Mouse (Mus musculus) forebrain, embryonic 15.5 days (tissue): ENCODE results near the gene Galnt12. TPM values are rescaled to one million over a fixed set of nuclear protein-coding genes. Genes with fewer than 3 reads are reported as not detected.
"Not testable (repeated sequence)": the region's sequence is repeated elsewhere in the genome, so short reads cannot be mapped to it uniquely, and the experiment has no call there.

Experiments
- ATAC-seq: fragments of 200-750 bp; cut with Nextera tagmentation; replicated peaks from 2 replicates; pipeline ENCODE4 v1.8.0; 2017; ENCODE audit warnings: mild to moderate bottlenecking, moderate TSS enrichment, moderate library complexity
- H3K27ac ChIP-seq: fragments of 300-500 bp; sonication (generic); replicated peaks from 2 replicates; pipeline ENCODE4 v1.5.1; 2015; ENCODE audit warnings: mild to moderate bottlenecking, inconsistent platforms
- H3K27me3 ChIP-seq: fragments of 300-500 bp; sonication (generic); 2 replicates; pipeline ENCODE4 v1.6.1; 2015; ENCODE audit warnings: inconsistent platforms
- H3K36me3 ChIP-seq: fragments of 300-500 bp; sonication (generic); 2 replicates; pipeline ENCODE4 v1.6.1; 2015; ENCODE audit warnings: mild to moderate bottlenecking, inconsistent platforms
- H3K4me1 ChIP-seq: fragments of 300-500 bp; sonication (generic); 2 replicates; pipeline ENCODE4 v1.6.1; 2015; ENCODE audit warnings: inconsistent platforms
- H3K4me2 ChIP-seq: fragments of 300-500 bp; sonication (generic); replicated peaks from 2 replicates; pipeline ENCODE4 v1.6.1; 2015; ENCODE audit warnings: mild to moderate bottlenecking, inconsistent platforms
- H3K4me3 ChIP-seq: fragments of 300-500 bp; sonication (generic); 2 replicates; pipeline ENCODE4 v1.5.1; 2015; ENCODE audit warnings: mild to moderate bottlenecking, inconsistent platforms
- H3K9ac ChIP-seq: fragments of 300-500 bp; sonication (generic); replicated peaks from 2 replicates; pipeline ENCODE4 v1.6.1; 2015; ENCODE audit warnings: mild to moderate bottlenecking, inconsistent platforms
- H3K9me3 ChIP-seq: fragments of 300-500 bp; sonication (generic); 2 replicates; pipeline ENCODE4 v1.6.1; 2016; ENCODE audit warnings: inconsistent platforms
- WGBS: fragments of 180-500 bp; shearing (Covaris S2); methylation state at CpG from one replicate; pipeline ENCODE4 v1.1.7; 2015; ENCODE audit warnings: mixed read lengths; 5-methylcytosine and 5-hydroxymethylcytosine counted together
- polyA plus RNA-seq: library from polyadenylated mRNA; unstranded; fragments of >200 nt; fragmentation: Nextera tagmentation; extraction: Ambion mirVana; gene quantifications from 2 replicates; pipeline ENCODE4 v1.2.1, GENCODE M21; 2015

Galnt12 gene
- 1.2 and 1.3 TPM in 2 replicates for polyA plus RNA-seq

DNA sequence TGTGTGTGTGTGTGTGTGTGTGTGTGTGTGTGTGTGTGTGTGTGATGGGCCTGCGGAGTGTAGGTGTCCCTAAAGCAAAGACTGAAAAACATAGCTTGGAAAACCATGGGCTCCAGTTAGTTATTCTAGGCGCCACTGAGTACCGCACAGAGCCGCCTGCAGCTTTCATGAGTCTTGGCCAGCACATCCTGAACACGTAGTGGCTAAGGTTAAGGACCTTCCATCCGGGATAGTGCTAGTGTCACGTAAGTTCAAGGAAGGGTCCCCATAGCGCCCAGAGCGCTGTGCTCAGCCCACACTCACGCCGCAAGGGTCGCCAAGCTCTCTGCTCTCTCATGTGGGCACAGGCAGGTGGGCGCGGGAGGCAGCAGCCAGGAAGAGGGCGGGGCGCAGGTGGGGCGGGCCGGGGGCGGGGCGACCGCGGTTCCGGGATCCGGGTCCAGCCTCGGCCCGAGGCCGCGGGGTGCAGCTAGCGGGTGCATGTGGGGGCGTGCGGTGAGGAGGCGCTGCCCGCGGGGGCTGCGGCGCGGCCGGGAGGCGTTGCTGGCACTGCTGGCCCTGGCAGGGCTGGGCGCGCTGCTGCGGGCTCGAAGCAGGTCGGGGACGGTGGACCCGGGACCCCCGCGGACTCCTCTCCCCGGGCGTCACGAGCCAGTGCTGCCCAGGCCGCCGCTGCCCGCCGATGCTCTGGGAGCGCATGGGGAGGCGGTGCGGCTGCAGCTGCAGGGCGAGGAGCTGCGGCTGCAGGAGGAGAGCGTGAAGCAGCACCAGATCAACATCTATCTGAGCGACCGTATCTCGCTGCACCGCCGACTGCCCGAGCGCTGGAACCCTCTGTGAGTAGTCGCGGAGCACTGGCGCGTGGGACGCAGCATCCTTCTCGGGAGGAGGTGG is at the start of gene Galnt12:
TSS of gene Galnt12 (plus strand) at position 417 of the 894 bp plus-strand sequence.
- Histone ChIP-seq H3K4me2 (peak within 1 kb of the TSS; percentile 99), H3K36me3 (no peaks in the 10 kb centered on the region), H3K4me3 (peak within 1 kb of the TSS; percentile 71), H3K4me1 (peaks cover 13% of the 10 kb centered on the region), H3K9ac (peak within 1 kb of the TSS; percentile 65), H3K9me3 (no peaks in the 10 kb centered on the region), H3K27ac (no peak within 1 kb of the TSS), H3K27me3 (peaks cover 30% of the 10 kb centered on the region)
- WGBS = 1% methylated on average over 62 of the region's 74 CpGs
- peak; percentile 79 for ATAC-seq

DNA sequence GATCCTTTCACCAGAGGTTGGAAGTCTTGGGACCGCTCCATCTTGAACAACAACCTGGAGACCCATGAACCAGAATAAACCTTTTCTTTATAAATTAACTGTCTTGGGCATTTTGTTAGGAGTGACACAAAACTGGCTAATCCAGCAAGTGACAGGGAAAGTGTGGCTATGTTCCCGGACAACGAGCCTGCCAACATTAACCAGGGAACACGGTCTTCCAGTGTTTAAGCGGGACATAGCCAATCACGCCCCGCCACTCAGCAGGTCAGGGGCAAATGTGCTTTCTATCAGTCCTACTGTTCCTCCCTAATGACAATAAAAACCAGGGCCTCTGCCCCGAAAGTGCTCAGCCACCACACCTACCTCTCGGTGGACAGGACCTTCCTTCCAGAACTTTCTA is 47.8 kb upstream of the Galnt12 start:
- WGBS = 79% methylated on average over 9 of the region's 9 CpGs
- no peak for ATAC-seq
- no peak overlapping the region for H3K4me2 ChIP-seq

DNA sequence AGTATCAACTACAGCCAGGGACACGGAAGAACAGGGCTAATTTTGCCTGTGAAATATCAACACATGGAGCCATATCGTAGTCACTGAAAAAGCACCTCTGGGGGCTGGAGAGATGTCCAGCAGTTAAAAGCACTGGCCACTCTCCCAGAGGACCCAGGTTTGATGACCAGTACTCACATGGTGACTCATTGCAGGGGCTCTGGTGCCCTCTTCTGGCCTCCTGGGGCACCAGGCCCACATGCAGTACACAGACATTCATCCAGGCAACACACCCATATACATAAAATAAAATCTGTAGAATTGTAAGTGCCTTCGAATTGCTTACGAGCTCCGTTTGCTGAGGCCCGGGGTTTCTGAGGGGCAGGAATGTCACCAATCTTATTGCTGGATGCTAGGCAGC is 44.7 kb upstream of the Galnt12 start:
- H3K9me3 ChIP-seq = no peaks in the 10 kb centered on the region
- no peaks in the 10 kb centered on the region for H3K36me3 ChIP-seq
- H3K4me3 ChIP-seq = no peak overlapping the region
- H3K27me3 ChIP-seq = no peaks in the 10 kb centered on the region
- WGBS = 89% methylated on average over 6 of the region's 6 CpGs
- no peak overlapping the region for H3K27ac ChIP-seq
- H3K9ac ChIP-seq = no peak overlapping the region
- peaks cover 12% of the 10 kb centered on the region; the same call in 1 of the 2 replicates for H3K4me1 ChIP-seq
- ATAC-seq = no peak
- H3K4me2 ChIP-seq = no peak overlapping the region

More for the DNA sequence above, 47.8 kb upstream of the Galnt12 start:
- no peaks in the 10 kb centered on the region for H3K27me3 ChIP-seq
- no peaks in the 10 kb centered on the region for H3K4me1 ChIP-seq
- no peaks in the 10 kb centered on the region for H3K9me3 ChIP-seq
- H3K27ac ChIP-seq = no peak overlapping the region
- peaks cover 6% of the 10 kb centered on the region; the same call in 1 of the 2 replicates for H3K36me3 ChIP-seq
- H3K9ac ChIP-seq = no peak overlapping the region
- no peak overlapping the region for H3K4me3 ChIP-seq

DNA sequence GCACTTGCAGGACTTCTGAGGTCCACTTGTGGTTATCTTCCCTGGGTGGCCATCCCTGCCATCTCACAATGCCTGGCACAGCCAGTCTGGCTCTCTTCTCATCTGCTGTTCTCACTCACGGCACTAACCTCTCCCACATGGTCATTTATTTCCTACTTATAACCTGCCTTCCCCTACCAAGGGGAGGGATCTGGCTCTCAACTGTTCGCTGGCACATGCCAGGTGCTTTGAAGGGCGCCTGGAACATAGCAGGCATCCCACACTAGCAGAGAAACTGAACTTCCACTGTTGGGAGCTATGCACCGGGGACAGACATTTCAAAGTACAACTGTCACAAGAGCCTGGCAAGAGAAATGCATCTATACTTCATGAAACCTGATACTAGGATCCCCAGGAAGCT is 43.9 kb upstream of the Galnt12 start:
- H3K9me3 ChIP-seq = no peaks in the 10 kb centered on the region
- H3K27ac ChIP-seq = no peak overlapping the region
- no peak overlapping the region for H3K4me3 ChIP-seq
- H3K27me3 ChIP-seq = no peaks in the 10 kb centered on the region
- ATAC-seq = no peak
- H3K4me1 ChIP-seq = peaks cover 14% of the 10 kb centered on the region; the same call in 1 of the 2 replicates
- WGBS = 88% methylated on average over 4 of the region's 4 CpGs
- H3K4me2 ChIP-seq = no peak overlapping the region
- H3K36me3 ChIP-seq = no peaks in the 10 kb centered on the region
- no peak overlapping the region for H3K9ac ChIP-seq

DNA sequence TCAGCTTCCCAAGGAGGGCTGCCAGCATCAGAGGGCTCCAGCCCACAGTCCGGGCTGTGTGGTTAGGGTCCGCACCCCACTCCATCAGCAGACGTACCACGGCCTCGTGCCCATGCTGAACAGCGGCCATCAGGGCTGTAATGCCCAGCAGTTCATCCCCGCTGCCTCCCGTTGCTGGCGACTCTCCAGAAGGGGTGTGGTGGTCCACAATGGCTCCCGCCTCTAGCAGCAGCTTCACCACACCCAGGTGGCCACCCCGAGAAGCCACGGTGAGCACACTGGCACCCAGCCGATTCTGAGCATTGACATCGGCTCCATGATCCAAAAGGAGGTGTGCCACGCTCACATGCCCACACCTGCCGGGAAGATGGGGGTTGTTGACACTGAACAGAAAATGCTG is 42.5 kb upstream of the Galnt12 start:
- WGBS = 84% methylated on average over 16 of the region's 16 CpGs
- Histone ChIP-seq H3K36me3 (no peaks in the 10 kb centered on the region), H3K27me3 (no peaks in the 10 kb centered on the region), H3K9ac (no peak overlapping the region), H3K4me2 (no peak overlapping the region), H3K4me1 (peaks cover 14% of the 10 kb centered on the region; the same call in 1 of the 2 replicates), H3K27ac (no peak overlapping the region), H3K4me3 (no peak overlapping the region), H3K9me3 (no peaks in the 10 kb centered on the region)
- no peak for ATAC-seq

DNA sequence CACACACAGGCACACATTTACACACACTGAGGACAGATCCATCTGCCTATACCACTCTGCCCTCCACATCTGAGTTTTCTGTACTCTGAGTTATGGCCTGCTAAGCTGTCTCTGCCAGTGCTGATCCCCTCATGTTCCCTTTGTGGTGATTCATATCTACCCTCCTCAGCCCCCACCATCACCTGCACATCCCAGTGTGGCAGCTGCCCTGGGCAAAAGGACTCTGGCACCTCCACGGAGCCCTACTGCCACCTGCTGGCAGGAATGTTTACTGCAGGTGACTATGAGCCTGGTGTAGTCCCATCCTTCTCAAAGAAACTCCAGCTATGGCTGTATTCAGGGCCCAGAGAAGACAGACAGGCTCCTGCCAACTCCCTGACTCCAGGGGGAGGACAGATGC is 41.5 kb upstream of the Galnt12 start:
- Histone ChIP-seq H3K4me2 (no peak overlapping the region), H3K9ac (no peak overlapping the region), H3K4me3 (no peak overlapping the region), H3K9me3 (no peaks in the 10 kb centered on the region), H3K36me3 (no peaks in the 10 kb centered on the region), H3K27me3 (no peaks in the 10 kb centered on the region), H3K4me1 (peaks cover 14% of the 10 kb centered on the region; the same call in 1 of the 2 replicates), H3K27ac (no peak overlapping the region)
- ATAC-seq = peak; percentile 73
- WGBS = 0% methylated on average over 1 of the region's 1 CpGs

DNA sequence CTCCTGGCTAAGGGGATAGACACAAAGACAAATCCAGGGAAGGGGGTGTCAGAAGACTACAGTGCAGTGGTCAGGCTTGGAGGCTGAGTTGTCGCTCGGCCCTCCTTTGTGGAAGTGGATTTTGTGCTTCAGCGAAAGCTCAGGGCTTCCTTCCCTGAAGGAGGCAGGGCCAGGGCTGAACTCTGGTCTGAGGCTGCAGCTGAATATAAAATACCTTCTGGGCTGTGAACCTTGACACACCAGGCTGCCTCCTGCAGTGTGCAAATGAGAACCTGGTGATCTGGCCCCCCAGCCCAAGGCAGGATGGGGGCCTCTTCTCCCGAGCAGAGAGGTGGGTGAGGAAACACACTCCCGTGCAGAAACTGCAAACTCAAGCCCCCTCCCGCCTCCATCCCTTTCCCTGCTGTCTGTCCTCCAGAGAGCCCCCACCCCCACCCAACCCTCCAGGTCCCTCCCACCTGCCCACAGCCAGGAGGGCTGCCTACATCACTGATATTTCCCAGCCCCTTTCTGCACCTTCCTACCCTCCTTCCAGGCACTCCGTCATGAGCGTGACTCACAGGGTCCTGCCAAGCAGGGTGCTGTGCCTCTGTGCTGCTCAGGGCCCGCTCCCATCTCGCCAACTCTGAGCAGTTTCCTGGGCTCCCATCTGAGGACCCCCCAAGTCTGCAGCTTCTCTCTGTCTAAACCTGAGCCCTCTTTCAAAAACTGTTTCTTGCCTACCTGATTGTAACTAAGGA is 40.9 kb upstream of the Galnt12 start:
- Histone ChIP-seq H3K27ac (no peak overlapping the region), H3K9me3 (no peaks in the 10 kb centered on the region), H3K9ac (no peak overlapping the region), H3K4me1 (peaks cover 14% of the 10 kb centered on the region; the same call in 1 of the 2 replicates), H3K36me3 (no peaks in the 10 kb centered on the region), H3K4me2 (no peak overlapping the region), H3K27me3 (no peaks in the 10 kb centered on the region), H3K4me3 (no peak overlapping the region)
- peak; percentile 17; the same call in 1 of the 2 replicates for ATAC-seq
- WGBS = 36% methylated on average over 10 of the region's 10 CpGs

DNA sequence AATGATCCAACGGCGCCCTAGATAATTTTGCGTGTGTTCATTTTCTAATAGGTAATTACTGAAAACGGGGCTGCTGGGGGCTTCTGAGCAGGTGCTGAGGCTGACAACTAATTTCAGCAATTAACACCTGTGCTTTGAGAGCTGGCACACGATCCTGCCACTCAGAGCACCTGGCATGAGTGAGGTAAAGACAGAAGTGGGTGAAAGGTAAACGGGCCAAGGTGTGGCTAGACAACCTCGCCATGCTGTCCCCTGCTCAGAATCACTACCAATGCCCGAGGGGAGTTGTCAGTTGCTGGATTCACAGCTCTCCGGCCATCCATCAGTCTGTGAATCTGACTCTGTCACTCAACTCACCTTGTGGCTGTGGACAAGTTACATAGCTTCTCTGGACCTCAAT is 39.8 kb upstream of the Galnt12 start:
- H3K4me1 ChIP-seq = peaks cover 19% of the 10 kb centered on the region
- H3K27ac ChIP-seq = no peak overlapping the region
- H3K4me2 ChIP-seq = no peak overlapping the region
- no peak overlapping the region for H3K4me3 ChIP-seq
- no peaks in the 10 kb centered on the region for H3K27me3 ChIP-seq
- H3K9me3 ChIP-seq = no peaks in the 10 kb centered on the region
- 73% methylated on average over 9 of the region's 9 CpGs for WGBS
- H3K36me3 ChIP-seq = no peaks in the 10 kb centered on the region
- no peak overlapping the region for H3K9ac ChIP-seq
- ATAC-seq = no peak

DNA sequence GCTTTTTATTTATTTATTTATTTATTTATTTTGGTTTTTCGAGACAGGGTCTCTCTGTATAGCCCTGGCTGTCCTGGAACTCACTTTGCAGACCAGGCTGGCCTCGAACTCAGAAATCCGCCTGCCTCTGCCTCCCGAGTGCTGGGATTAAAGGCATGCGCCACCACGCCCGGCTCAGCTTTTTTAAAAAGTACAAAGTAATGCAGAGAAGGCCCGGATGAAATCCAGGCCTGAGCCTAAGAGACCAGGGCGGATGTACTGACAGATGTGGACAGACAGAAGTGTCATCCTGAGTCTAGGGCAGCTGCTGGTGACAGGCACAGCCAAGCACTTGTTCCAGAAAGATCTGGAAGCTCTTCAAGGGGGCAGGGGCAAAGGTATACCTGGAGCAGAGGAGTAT is 36.5 kb upstream of the Galnt12 start:
- H3K27ac ChIP-seq, H3K4me2 ChIP-seq, H3K27me3 ChIP-seq, H3K36me3 ChIP-seq, H3K9me3 ChIP-seq, ATAC-seq, H3K4me3 ChIP-seq, H3K9ac ChIP-seq: not testable (repeated sequence)
- WGBS = 94% methylated on average over 9 of the region's 9 CpGs
- H3K4me1 ChIP-seq = peaks cover 23% of the 10 kb centered on the region

DNA sequence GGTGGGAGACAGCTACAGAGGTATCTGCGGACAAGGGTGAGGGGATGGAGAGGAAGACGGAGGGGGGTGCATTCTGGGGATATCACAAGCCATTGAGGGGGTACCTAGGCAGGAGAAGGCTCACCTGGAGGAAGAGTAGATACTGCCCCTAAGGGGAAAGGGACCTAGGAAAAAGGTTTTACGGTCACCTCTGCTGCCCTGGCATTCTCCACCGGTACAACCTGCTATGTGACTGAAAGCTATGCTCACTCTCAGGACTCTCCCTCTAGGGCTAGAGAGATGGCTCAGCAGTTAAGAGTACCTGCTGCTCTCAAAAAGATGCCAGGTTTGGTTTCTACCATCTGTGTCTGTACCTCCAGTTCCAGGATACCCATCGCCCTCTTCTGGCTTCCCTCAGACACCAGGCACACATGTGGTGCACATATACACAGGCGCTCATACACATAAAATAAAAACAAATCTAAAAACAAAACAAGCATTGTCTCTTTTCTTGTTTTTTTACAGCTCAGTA is 36.1 kb upstream of the Galnt12 start:
- H3K4me2 ChIP-seq = peak overlapping the region; percentile 63; the same call in 1 of the 2 replicates
- H3K9ac ChIP-seq = no peak overlapping the region
- no peak overlapping the region for H3K4me3 ChIP-seq
- WGBS = 91% methylated on average over 6 of the region's 6 CpGs
- no peaks in the 10 kb centered on the region for H3K27me3 ChIP-seq
- ATAC-seq = no peak
- H3K27ac ChIP-seq = no peak overlapping the region
- no peaks in the 10 kb centered on the region for H3K9me3 ChIP-seq
- peaks cover 19% of the 10 kb centered on the region for H3K4me1 ChIP-seq
- no peaks in the 10 kb centered on the region for H3K36me3 ChIP-seq

DNA sequence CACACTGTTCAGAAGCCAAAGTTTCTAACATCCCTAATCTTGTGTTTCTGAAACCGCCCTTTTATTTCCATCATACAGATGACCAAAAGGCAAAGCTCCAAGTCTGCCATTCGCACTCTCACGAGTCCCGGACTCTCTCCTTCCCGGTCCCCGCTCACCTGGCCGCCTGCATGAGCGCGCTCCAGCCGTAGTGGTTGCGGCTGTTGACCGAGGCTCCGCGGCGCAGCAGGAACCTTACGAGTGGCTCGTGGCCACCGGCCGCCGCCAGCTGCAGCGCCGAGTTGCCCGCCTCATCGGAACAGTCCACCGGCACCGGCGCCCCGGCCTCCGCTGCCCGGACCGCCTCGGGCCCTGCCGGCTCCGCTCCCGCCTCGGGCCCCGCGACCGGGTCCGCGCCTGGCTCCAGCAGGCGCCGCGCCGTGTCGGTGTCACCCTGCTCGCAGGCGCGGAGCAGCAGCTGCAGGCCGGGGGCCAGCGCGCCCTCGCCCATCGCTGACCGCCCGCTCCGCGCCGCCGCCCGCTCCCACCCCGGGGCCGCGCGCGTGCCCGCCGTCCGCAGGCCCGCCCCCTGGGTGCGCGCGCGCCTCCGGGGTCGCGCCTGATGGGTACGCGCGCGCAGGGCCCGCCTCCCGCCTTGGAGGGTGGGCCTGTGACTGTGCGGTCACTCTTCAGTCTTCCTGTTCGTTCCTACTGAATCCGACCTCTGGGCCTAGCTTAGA is 34.8 kb upstream of the Galnt12 start, which contains the start of gene Anks6:
TSS of gene Anks6 (minus strand) at position 637 of the 719 bp plus-strand sequence.
- peak within 1 kb of the TSS; percentile 47; the same call in 1 of the 2 replicates for H3K27ac ChIP-seq
- peak within 1 kb of the TSS; percentile 68 for H3K9ac ChIP-seq
- peak; percentile 90 for ATAC-seq
- WGBS = under 1% methylated on average over 79 of the region's 86 CpGs
- no peaks in the 10 kb centered on the region for H3K9me3 ChIP-seq
- H3K4me1 ChIP-seq = peaks cover 12% of the 10 kb centered on the region
- H3K36me3 ChIP-seq = no peaks in the 10 kb centered on the region
- peak within 1 kb of the TSS; percentile 63 for H3K4me2 ChIP-seq
- H3K4me3 ChIP-seq = peak within 1 kb of the TSS; percentile 61
- no peaks in the 10 kb centered on the region for H3K27me3 ChIP-seq
